Mouse (Mus musculus) erythroblast, adult 5-6 weeks (primary cell): Measurements from ENCODE around the gene Rgl3. TPM values are rescaled to one million over a fixed set of nuclear protein-coding genes. Genes with fewer than 3 reads are reported as not detected.
A peak's percentile ranks its signal among the peaks of the same experiment; 100 is the strongest.

Source experiments
- ATAC-seq: replicated peaks from 2 replicates; pipeline ENCODE4 v1.8.0; 2016; ENCODE audit warnings: moderate number of reproducible peaks, mild to moderate bottlenecking, moderate TSS enrichment, inconsistent platforms; ENCODE audit not compliant: poor library complexity, low FRiP score, severe bottlenecking
- total RNA-seq, 2 experiments: library from RNA; stranded (forward) in 1 of 2; stranded (reverse) in 1 of 2; fragments of 150-400 nt in 1 of 2; fragments of 200-764, 138-1000 nt in 1 of 2; gene quantifications; 2 replicates each; pipeline versions ENCODE4 v1.2.3 to v1.2.4; 2015 to 2017; ENCODE audit warnings: low replicate concordance in 2 of 2

Gene Rgl3
- total RNA-seq, 2 experiments from 2014 or later: not detected

DNA sequence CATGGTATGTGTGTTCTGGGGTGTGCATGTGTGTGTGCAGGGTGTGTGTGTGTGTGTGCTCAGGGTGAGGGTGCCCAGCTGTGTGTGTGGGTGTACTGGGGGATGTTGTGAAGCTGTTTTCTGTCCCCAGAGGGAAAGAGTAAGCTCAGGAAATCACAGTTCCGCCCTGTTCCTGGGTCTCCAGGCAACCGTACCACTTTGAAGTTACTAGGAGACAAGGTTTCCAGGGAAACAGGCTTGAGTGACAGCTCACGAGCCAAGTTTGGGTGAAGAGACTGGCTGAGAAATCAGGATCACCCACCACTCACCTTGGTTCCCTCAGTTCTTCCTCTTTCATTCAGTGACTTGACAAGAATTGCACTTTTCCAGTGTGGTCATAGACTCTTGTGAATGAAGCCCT lies 35.6 kb downstream of the Rgl3 start:
- no peak for ATAC-seq

- ATAC-seq: no peak
Observed at GRCm38 (mm10) chr9:21951977-21952376, 37.3 kb downstream of the Rgl3 start.

DNA sequence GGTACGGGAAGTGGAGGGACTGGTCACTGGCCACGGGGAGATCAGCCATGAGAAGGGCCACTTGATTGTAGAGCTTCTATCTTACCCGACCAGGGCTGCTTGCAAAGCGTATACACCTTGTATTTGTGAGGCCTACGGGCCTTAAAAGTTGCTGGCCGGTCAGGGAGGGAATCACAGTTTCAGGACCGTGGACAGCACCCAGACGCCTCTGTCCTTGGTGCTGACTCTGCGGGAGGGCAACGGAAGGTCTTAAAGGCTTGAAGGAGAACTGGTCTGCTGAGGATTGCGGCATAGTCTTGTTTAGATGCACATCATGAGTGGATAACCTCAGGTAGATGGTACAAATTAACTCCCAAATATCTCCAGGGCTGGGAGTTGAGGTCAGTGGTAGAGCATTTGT lies 38.9 kb downstream of the Rgl3 start:
- peak; percentile 42; the same call in 1 of the 2 replicates for ATAC-seq

- ATAC-seq: no peak
Observed at GRCm38 (mm10) chr9:21948790-21949189, 40.5 kb downstream of the Rgl3 start.

GRCm38 (mm10) chr9:21948146-21948545 lies 41.1 kb downstream of the Rgl3 start:
- no peak for ATAC-seq

- no peak for ATAC-seq
Observed at GRCm38 (mm10) chr9:21947540-21948130, 41.6 kb downstream of the Rgl3 start.

DNA sequence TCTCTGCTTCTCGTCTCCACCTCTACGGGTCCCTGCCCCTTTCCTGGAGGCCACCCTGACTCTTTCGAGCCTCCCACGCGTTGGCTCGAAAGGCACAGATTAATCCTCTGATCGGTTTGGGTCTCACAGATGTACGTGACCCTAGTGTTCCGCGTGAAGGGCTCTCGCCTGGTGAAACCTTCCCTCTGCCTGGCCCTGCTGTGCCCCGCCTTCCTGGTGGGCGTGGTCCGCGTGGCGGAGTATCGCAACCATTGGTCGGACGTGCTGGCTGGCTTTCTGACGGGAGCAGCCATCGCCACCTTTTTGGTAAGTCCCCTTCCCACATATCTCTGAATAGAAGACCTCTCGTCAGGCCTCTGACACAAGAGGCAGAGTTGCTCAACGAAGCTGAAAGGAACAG lies 45.0 kb downstream of the Rgl3 start:
- no peak; the same call in 1 of the 2 replicates for ATAC-seq

GRCm38 (mm10) chr9:21943638-21944037 lies 45.6 kb downstream of the Rgl3 start:
- no peak for ATAC-seq

DNA sequence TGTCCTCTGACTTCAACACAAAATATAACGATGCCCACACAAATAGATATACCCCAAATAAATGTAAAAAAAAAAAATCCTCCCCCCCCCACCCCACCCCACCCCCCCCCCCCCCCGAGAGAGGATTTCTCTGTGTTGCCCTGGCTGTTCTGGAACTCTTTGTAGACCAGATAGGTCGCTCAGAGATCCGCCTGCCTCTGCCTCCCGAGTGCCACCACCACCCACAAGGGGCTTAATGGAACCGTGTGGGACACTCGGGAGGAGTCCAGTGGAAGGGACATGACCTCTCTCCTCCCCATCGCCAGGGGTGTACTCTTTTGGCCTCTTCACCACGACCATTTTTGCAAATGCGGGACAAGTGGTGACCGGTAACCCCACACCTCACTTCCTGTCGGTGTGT lies 46.2 kb downstream of the Rgl3 start:
- no peak for ATAC-seq

- no peak for ATAC-seq
Observed at GRCm38 (mm10) chr9:21938234-21938855, 50.9 kb downstream of the Rgl3 start.

GRCm38 (mm10) chr9:21937711-21938175 lies 51.5 kb downstream of the Rgl3 start:
- ATAC-seq: no peak

DNA sequence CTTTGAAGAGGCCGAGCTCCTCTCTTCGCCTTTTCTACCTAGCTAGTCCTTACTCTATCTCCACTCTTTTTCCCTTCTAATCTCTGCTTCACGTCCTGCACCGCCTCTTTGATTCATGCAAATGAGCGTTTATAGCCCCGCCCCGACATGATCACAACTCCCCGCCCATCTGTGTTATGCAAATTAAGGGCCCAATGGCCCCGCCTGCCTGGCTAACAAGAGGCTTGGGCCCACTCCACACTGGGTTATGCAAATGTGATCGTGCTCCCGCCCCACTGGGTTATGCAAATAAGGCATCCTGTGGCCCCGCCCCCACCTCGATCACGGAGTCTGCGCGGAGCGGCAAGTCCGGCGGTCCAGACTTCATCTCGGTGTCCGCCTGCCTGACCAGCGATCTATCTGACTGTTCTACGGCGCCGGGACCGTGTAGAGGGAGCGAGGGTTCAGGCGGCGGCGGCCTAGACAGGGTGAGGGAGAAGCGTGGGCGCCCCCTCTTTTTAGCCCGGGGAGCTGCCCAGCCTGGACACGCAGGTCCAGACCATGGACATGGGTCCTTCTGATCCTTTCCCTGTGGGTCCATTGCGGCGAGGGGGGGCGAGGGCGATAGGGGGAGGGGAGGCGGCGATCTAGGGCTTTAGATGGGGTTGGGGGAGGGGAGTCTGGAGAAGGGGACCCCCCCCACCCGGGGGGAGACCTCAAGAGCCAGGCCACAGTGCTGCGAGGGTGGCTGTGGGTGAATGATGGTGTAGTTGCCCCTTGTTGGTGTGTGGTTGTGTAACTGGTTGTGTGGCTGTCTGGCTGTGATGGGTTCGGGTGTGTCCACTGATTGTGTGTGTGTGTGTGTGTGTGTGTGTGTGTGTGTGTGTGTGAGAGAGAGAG lies 52.3 kb downstream of the Rgl3 start, which contains the start of gene Plppr2:
Gene Plppr2, plus strand, starts transcription at position 342 of the 879 bp plus-strand sequence.
- peak; percentile 59 for ATAC-seq

DNA sequence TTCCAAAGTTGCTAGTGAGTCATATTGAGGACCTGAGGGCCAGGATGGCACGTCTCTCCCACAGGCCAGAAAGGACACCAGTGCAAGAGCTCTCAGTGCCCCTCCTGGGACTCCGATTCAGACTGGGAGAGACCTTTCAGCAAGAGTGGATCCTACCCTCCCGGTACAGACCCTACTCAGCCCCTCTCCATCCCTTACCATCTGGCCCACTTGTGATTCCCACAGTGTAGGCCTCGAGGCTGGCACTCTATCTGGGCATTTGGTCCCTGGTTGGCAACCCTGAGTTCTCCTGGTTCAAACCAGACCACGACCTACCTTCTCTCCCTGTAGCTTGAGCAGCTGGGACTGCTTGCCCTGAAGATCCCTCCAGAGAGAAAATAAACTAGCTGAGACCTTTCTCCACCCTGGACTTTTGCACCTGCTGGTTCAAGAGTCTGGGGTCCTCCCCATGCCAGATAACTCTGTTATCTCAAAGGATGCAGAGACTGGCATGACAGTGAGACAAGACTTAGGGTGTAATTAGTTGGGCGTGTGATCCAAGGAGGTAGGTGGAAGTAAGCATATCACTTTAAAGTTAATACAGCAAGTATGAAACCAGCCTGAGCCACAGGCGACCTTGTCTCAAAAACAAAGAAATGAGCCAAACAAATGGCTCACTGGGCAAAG lies 53.6 kb downstream of the Rgl3 start:
- no peak for ATAC-seq

DNA sequence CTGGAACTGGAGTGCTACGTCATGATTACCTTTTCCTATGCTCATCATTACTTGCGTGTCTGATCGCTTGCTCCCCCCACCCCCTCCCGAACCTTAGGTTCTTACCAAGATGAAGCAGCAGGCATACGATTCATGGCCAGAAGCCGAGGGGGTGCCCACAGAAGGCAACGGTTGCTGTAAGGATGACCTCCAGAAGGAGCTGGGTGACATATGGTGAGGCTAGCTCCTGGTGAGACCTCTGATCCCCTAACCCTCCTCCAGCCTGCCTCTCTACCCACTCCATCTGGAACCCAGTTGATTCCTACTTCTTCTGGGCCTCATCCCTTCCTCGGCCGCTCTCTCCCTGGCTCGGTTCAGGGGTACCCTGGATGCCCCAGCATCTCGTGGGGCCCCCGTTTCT lies 55.2 kb downstream of the Rgl3 start:
- ATAC-seq: no peak

GRCm38 (mm10) chr9:21932445-21933137 lies 56.7 kb downstream of the Rgl3 start:
- no peak for ATAC-seq

DNA sequence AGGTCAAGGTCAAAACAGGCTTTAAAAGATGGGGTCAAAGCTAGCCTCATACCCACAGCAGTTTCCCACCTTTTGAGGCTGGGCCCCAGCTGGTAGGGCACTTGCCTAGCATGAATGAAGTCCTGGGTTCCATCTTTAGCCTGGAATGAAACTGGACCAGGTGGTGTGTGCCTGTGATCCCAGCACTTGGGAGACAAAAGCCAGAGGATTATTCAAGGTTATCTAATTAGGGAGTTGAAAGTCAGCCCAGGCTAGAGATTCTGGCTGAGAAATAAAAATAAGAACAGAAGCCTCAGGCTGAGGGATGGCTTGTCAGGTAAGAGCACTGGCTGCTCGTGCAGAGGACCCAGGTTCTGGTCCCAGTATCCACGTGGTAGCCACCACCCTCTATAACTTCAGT lies 57.2 kb downstream of the Rgl3 start:
- no peak for ATAC-seq

DNA sequence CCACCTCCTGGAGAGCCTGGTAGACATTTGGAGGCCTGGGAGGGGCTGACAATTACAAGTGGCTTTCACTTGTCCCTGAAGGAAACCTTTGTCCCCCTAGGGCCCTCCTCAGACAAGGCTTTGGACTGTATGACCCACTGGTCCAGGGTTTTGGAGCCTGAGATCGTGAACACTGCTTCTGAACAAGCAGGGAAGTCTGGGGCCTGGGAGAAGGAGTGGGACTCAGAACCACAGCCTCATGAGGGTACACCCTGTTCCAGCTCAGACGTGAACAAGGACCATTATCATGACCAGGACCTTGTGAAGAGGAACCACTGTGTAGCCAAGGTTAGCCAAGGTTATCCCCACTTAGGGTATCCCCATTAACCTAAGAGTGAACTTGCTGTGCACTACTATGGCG lies 60.0 kb downstream of the Rgl3 start:
- ATAC-seq: no peak

- ATAC-seq: 0 out of 2 replicates have a peak, but pooled peaks have one; percentile 51
Observed at GRCm38 (mm10) chr9:21927208-21927753, 62.0 kb downstream of the Rgl3 start, which contains the start of the genes Ccdc159 and Tmem205. TSS of gene Ccdc159 (plus strand) at chr9:21927471. TSS of gene Tmem205 (minus strand) at chr9:21927556.

GRCm38 (mm10) chr9:21926784-21927183 lies 62.5 kb downstream of the Rgl3 start:
- ATAC-seq: no peak
